Mouse (Mus musculus): Measurements from ENCODE around the gene Pyroxd2. TPM values are rescaled to one million over a fixed set of nuclear protein-coding genes. Genes with fewer than 3 reads are reported as not detected.

Gene Pyroxd2
- polyA plus RNA-seq, 2 experiments from 2014 or later: 0.39 to 0.77 TPM

- no peak for ATAC-seq
These were observed 7.3 kb downstream of the Pyroxd2 start for GRCm38 (mm10) chr19:42745084-42745868.

GRCm38 (mm10) chr19:42744162-42744586, 8.4 kb downstream of the Pyroxd2 start:
- no peak for ATAC-seq

- ATAC-seq: no peak
These were observed 9.3 kb downstream of the Pyroxd2 start for GRCm38 (mm10) chr19:42743261-42743660.

GRCm38 (mm10) chr19:42741884-42742283, 10.7 kb downstream of the Pyroxd2 start:
- ATAC-seq: no peak

GRCm38 (mm10) chr19:42740163-42740899, 12.2 kb downstream of the Pyroxd2 start:
- no peak for ATAC-seq

GRCm38 (mm10) chr19:42739734-42740133, 12.8 kb downstream of the Pyroxd2 start:
- ATAC-seq: no peak

- no peak for ATAC-seq
These were observed 14.8 kb downstream of the Pyroxd2 start for GRCm38 (mm10) chr19:42737753-42738152.

- ATAC-seq: no peak
These were observed 17.6 kb downstream of the Pyroxd2 start for GRCm38 (mm10) chr19:42734982-42735381.

- no peak for ATAC-seq
These were observed 25.2 kb downstream of the Pyroxd2 start for GRCm38 (mm10) chr19:42727424-42727823.

GRCm38 (mm10) chr19:42726766-42727165, 25.8 kb downstream of the Pyroxd2 start:
- no peak for ATAC-seq

- no peak for ATAC-seq
These were observed 26.6 kb downstream of the Pyroxd2 start for GRCm38 (mm10) chr19:42725973-42726350.

- no peak for ATAC-seq
These were observed 27.3 kb downstream of the Pyroxd2 start for GRCm38 (mm10) chr19:42725056-42725972.

- no peak for ATAC-seq
These were observed 29.3 kb downstream of the Pyroxd2 start for GRCm38 (mm10) chr19:42723302-42723701.

GRCm38 (mm10) chr19:42722500-42722899, 30.1 kb downstream of the Pyroxd2 start:
- ATAC-seq: no peak

- ATAC-seq: no peak
These were observed 34.5 kb downstream of the Pyroxd2 start for GRCm38 (mm10) chr19:42718101-42718500.

GRCm38 (mm10) chr19:42717668-42718067, 34.9 kb downstream of the Pyroxd2 start:
- ATAC-seq: no peak

- no peak for ATAC-seq
These were observed 36.1 kb downstream of the Pyroxd2 start for GRCm38 (mm10) chr19:42716507-42716906.

GRCm38 (mm10) chr19:42713770-42714169, 38.8 kb downstream of the Pyroxd2 start:
- ATAC-seq: no peak

GRCm38 (mm10) chr19:42699426-42699825, 53.1 kb downstream of the Pyroxd2 start:
- no peak for ATAC-seq

- ATAC-seq: no peak
These were observed 54.0 kb downstream of the Pyroxd2 start for GRCm38 (mm10) chr19:42698576-42698975.

GRCm38 (mm10) chr19:42697336-42697735, 55.2 kb downstream of the Pyroxd2 start:
- ATAC-seq: no peak

GRCm38 (mm10) chr19:42690256-42690655, 62.3 kb downstream of the Pyroxd2 start:
- no peak for ATAC-seq

- ATAC-seq: no peak
These were observed 62.8 kb downstream of the Pyroxd2 start for GRCm38 (mm10) chr19:42689786-42690185.

Measured in CD4-positive, CD25-positive, alpha-beta regulatory T cell, adult 4 months (primary cell).